Mouse (Mus musculus): ENCODE data around the gene Mau2.
"Not testable (repeated sequence)": the region's sequence is repeated elsewhere in the genome, so short reads cannot be mapped to it uniquely, and the experiment has no call there.

Mau2 gene

DNA sequence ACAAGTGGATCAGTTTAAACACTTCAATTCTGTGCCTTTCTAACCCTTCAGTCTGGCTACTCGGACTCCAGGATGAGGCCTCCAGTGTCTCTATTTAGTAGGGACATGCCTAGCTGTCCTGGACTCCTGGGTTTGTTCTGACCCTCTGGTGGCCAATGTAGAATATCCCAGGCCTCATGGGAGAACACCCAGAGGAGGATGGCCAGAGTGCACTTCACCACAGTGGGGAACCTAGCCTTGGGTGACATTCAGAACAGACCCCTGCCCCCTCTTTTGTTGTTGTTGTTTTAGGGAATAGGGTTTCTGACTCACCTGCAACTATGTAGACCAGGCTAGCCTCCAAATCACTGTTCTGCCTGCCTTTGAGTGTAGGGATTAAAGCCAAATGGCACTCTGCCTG lies 27.5 kb downstream of the Mau2 start:
- DNase-seq = no peak

GRCm38 (mm10) chr8:70012763-70013162 lies 29.8 kb downstream of the Mau2 start:
- DNase-seq = no peak

DNA sequence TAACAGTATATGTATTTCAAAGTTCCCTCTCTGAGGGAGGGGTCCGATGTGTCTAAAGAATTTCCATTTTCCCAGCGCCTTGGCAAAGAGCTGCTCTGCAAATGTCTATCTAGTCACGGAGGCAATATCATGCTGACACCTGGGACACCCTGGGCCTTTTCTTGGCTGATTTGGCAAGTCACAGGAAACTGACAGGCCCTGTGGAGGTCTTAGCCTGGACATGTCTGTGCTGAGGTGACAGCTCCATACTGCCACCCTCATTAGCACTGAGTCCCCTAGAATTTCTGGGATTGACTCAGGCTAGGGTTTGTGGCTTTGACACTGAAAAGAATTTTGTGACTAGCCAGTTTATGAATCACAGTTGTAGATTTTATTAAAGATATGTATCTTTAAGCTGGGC lies 30.2 kb downstream of the Mau2 start:
- no peak for DNase-seq

DNA sequence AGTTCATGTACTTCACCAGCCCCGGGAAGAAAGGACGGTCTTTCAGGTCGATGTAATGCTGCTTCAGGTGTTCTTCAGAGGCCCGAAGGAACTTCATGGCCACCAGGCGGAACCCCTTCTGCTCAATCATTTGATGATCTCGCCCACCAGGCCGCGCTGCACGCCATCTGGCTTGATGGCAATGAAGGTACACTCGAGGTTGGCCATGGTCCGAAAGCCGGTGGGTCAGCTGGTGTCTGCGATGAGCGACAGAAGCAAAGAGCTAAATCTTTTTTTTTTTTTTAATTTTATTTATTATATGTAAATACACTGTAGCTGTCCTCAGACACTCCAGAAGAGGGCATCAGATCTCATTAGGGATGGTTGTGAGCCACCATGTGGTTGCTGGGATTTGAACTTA lies 31.7 kb downstream of the Mau2 start:
- DNase-seq = not testable (repeated sequence)

DNA sequence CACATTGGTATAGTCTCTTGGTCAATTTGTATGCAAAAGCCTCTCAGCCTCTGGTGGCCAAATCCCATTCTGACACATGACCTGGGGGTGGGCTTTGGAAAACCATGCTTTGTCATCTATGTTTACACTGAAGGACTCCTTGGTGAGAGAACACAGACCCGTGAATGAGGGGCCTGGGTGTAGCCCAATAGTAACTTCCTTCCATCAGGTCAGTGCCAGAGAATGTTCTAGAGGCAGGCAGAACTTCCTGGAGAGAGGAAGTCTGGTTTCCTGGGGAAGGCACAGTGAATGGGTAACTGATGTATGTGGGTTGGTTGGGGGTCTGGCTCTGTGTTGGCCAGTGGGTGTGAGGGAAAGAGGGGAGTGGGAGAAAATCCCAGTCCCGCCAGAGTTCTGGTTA lies 37.4 kb downstream of the Mau2 start:
- DNase-seq = no peak

GRCm38 (mm10) chr8:70004345-70004744 lies 38.2 kb downstream of the Mau2 start:
- no peak for DNase-seq

GRCm38 (mm10) chr8:70003204-70003657 lies 39.3 kb downstream of the Mau2 start:
- DNase-seq = peak; percentile 10

DNA sequence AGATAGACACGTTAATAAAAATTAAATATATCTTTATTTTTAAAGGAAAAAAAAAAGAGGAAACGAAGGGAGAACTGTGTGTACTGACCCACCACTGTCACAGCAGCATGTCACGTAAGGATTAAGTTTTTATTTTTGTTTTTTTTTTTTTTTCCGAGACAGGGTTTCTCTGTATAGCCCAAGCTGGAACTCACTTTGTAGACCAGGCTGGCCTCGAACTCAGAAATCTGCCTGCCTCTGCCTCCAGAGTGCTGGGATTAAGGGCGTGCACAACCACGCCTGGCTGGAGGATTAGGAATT lies 40.7 kb downstream of the Mau2 start:
- not testable (repeated sequence) for DNase-seq

GRCm38 (mm10) chr8:70001176-70001891 lies 41.2 kb downstream of the Mau2 start:
- DNase-seq = peak; percentile 86

DNA sequence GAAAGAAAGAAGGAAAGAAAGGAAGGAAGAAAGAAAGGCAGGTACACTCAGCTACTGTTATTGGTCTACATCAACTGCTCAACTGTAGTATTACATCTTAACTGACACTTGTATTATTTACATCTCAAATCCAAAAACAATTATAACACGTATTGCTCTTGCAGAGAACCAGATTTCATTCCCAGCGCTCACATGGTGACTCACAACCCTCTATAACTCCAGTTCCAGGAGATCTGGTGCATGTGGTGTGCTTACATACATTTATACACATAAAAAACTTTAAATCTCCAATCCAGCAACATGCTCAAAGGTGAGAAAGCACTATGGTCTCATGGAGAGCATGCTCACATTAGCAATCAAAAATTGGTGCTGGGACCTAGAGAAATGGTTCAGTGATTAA lies 42.3 kb downstream of the Mau2 start:
- no peak for DNase-seq

DNA sequence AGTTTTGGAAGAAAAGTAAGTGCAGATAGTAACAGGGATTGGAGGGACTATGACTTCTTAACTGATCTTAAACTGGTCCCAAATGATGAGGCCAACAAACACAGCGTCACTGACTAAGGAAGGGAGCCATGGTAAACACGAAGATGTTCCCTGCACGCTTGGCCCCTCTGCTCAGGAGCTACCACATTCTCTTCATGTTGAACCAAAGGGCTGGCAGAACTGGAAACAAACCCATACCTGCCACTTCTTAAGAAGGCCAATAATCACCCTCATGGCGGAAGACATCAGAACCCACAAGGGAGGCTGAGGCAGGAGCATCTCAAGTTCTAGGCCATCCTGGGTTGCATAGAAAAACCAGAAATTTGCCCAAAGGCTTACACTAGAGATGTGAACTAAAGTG lies 43.3 kb downstream of the Mau2 start:
- DNase-seq = no peak

- DNase-seq = no peak
These were observed 43.8 kb downstream of the Mau2 start for GRCm38 (mm10) chr8:69998706-69999105.

DNA sequence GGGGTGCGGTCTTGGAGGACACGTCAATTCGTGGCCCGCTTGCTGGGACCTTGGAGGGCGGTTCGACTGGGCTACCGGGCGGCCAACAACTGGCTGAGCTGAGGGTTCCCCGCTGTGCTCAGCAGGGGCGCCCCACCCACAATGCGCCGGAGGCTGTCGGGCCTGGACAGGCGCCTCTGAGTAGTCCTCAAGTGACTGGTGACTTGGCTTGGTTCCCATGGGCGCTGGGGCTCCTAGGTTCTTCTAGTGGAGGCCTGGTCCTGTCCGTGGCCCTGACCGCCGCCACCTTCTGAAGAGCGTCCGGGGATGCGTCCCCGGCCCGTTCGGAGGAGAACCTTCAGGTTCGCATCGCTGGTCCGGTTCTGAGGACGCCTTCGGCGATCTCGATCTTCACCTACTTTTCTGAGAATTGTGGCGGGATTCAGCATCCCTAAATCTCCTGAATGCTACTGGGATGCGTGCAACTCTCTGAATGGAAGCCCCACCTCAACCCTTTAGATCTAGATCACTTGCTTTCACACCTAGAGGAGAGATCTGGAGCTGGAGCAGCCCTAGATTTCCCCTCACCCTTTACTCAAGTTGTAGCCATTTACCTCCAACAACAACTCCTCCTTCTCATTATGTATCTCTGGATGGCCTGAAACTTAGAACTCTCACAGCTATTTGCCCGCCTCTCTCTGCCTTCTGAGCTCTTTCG lies 45.8 kb downstream of the Mau2 start:
- no peak for DNase-seq

DNA sequence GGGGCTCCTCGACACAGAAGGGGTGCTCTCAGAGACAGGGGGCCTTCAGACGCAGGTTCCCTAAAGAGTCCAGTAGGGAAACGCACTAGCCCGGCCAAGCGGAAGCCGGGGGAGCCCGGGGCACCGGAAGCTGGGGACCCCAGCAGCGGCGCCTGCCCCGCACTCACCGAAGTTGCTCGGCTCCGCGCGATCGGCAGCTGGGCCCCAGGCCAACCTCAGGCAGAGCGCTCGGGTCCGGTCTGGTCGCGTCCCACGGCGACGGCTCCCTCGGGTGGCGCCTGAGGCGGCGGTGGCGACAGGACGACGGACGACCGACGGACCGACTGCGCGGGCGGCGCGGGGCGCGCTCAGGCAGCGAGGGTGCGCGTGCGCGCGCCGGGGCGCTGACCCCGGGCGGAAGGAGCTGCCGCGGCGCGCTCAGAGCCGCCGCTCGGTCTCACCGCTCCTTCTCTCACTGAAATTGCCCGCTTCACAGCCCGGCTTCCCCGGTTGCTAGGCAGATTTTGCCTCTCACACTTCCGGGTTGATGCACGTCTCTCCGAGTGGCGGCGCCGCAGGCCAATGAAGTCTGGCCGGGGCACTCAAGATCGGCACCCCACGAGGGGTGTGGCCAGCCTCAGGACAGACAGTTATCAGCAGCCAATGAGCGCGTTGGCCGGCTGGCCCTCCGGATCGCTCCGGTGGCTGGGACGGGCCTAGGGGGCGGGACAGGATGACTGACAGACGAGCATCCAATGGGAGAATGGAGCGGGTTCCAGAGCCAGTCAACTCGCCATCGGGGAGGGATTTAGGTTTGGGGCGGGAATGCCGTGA lies 46.6 kb downstream of the Mau2 start, which contains the start of gene Gatad2a:
Gatad2a (minus strand) TSS at position 609 of the 813 bp plus-strand sequence.
- DNase-seq = peak; percentile 100

- DNase-seq = no peak
These were observed 47.1 kb downstream of the Mau2 start for GRCm38 (mm10) chr8:69995422-69995775.

- not testable (repeated sequence) for DNase-seq
These were observed 53.6 kb downstream of the Mau2 start for GRCm38 (mm10) chr8:69988936-69989335.

DNA sequence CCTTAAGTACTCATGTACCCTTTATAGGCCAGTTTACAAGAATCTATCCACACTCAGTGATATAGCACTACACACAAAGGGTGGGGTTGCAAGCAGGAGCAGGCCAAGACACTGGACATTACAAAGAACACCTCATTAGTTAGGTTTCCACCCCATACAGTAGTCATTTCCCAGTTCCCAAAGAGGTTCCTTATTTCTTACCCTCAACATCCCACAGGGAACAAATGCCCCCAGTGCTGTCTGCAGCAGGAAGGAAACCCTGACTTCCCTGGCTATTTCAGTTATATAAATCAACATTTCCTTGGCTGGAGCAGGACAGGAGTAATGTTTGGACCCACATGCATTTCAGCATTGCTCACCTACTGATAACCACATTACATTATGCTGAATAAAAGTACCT lies 54.8 kb downstream of the Mau2 start:
- no peak for DNase-seq

DNA sequence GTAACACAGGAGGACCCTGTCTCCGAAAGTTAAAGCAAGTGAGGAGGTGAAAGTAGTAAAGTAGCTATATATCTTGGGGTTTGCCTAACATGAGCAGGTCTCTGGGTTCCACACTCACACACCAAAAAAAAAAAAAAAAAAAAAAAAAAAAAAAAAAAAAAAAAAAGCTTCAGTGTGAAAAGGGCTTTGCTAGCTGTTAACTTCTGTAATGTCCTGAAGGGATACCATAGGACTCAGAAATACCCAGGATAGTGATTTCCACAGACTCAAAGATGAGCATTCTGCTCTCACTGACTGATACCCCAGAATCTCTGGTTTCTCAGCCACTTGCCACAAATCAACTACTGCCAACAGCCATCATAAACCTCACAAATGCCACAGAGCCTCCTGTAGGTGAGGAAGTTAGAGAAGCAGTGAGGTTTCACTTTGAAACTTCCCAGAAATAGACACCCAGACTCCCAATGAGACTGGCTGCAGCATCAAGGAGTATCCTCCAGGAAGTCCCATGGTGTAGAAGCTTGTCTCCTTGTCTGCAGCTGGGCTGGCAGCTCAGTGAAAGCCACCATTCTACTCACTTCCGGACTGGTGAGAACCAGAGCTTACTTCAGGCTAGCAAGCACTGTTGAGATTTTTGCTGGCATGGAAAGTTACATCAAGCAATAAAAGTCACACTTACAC lies 57.5 kb downstream of the Mau2 start:
- no peak for DNase-seq

GRCm38 (mm10) chr8:69978456-69978855 lies 64.1 kb downstream of the Mau2 start:
- DNase-seq = no peak

DNA sequence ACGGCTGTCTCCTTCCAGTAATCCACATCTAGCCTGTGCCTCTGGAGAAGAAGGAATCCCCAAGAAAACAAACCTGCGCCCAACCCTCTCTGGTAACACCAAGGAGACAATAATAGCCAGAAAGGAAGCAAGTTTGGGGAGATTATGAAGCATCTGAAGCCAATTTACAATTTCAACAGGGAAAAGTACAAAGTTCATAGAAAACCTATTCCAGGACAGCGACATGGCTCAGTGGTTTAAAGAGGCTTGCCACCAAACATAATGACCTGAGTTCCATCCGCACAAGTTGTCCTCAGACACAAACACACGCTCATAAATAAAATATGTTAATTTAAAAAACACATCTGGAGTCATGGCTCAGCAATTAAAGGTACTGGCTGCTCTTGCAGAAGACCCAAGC lies 67.7 kb downstream of the Mau2 start:
- no peak for DNase-seq

GRCm38 (mm10) chr8:69974194-69974614 lies 68.3 kb downstream of the Mau2 start:
- DNase-seq = peak; percentile 97

DNA sequence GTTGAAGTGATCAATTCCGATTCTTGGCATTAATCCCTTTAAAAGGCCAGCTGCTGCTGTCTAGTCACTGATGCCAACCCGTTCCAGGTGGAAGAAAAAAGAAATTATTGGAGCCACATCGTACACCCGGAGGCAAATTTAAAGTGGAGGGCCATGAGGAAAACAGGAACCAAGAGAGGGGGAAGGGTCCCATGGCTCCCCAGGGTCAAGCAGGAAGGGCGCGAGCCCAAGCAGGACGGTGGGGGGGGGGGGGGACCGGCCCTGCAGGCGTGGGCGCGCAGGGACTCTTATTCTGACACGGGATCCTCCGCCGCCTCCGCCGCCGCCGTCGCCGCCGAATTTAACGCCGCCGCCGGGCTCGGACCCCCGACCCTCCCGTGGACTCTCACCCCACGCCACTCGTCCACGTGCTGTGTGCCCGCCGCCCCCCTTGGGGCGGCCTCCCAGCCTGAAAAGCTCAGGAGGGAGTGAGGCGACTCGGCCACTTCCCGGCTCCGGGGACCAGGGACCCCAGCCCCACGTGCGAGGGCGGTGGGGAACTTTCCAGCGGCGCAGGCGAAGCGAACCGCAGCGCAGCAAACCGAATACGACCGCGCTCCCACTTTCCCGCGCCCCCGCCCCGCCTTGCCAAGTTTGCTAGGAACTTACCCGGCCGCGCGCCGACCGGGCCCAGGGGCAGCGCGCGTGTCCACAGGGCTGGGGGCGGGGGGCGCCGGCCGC lies 68.9 kb downstream of the Mau2 start:
- DNase-seq = peak; percentile 60

DNA sequence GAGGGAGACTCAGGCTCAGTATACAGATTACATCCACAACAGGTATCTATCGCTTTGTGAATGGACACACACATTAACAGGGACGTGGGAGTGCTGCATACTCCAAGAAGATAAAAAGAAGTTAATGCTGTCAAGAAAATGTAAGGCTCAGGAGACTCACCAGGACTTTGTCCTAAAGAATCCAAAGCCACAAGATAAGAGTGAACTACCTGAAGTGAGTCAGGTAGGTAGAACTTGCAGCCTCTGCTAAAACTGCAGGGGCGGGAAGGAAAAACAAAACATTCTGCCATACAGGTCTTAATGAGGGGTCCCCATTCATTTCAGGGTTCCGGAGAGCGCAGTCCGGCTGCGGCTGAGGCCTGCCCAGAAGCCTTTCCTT lies 69.5 kb downstream of the Mau2 start:
- DNase-seq = no peak

All from liver (tissue).